Comparison of ENCODE assay signal across 21 mouse cellular contexts in genomic region chr15:96985618-96986017, GRCm38 (mm10).
A peak's percentile ranks its signal among the peaks of the same experiment; 100 is the strongest.
DNase-seq lines count a peak whose midpoint lies in the region; ATAC-seq and TF ChIP-seq lines count a peak whose summit lies in the region.
"Had no signal": no experiment of that assay in that cellular context is flagged by ENCODE, and none has a peak within 500 bp of the region (broad histone marks: within the 10 kb centered on the region; RNA-seq: fewer than 3 reads in every experiment).

No protein-coding gene starts in this region.

- H3K9ac ChIP-seq in midbrain, embryonic 14.5 days (replicated peaks; ENCODE audit: low read length) = no peak overlapping the region
- no peak overlapping the region for H3K9ac ChIP-seq in neural tube, embryonic 14.5 days (replicated peaks; ENCODE audit: low read depth, low read length)
- H3K9ac ChIP-seq: embryonic facial prominence, embryonic 13.5 days; forebrain, embryonic 13.5 days; heart, embryonic 15.5 days; intestine, embryonic 15.5 days had no signal

- peak; percentile 44 for DNase-seq in heart, adult 11 months
- no peak for DNase-seq in heart, postnatal 36 days
- peak; percentile 2 for DNase-seq in midbrain, embryonic 14.5 days
- no peak for DNase-seq in midbrain, embryonic 10.5 days (ENCODE audit: low spot score)
- peak; percentile 57 for DNase-seq in brain, embryonic 14.5 days (ENCODE audit: low read depth)
- DNase-seq in urinary bladder, postnatal 4 days (ENCODE audit: low spot score in 2 of 2) = no peak
- DNase-seq: adrenal gland, adult 2 months; adrenal gland, postnatal 25 days; cerebellum, adult 2 months; cerebellum, postnatal 36 days; gastrocnemius, postnatal 10 days; heart, adult 2 months; heart, postnatal 14 days; kidney, adult 18-20 months had no signal

- 73% methylated on average over 8 of the region's 8 CpGs for WGBS in midbrain, embryonic 14.5 days
- WGBS in midbrain, embryonic 10.5 days = 79% methylated on average over 8 of the region's 8 CpGs
- WGBS in neural tube, embryonic 14.5 days = 35% methylated on average over 8 of the region's 8 CpGs

- intact Hi-C loops in heart, postnatal 36 days (cut with DNase I) = no loop called here

- no peaks in the 10 kb centered on the region for H3K36me3 ChIP-seq in midbrain, embryonic 14.5 days (ENCODE audit: control insufficient read depth, insufficient read depth, low read length)
- no peaks in the 10 kb centered on the region for H3K36me3 ChIP-seq in midbrain, embryonic 10.5 days
- H3K36me3 ChIP-seq in neural tube, embryonic 14.5 days (ENCODE audit: control insufficient read depth, insufficient read depth, low read length) = no peaks in the 10 kb centered on the region
- H3K36me3 ChIP-seq: embryonic facial prominence, embryonic 13.5 days; heart, embryonic 15.5 days; intestine, embryonic 15.5 days had no signal

- H3K4me2 ChIP-seq in midbrain, embryonic 14.5 days (ENCODE audit: low read length) = no peak overlapping the region
- H3K4me2 ChIP-seq in neural tube, embryonic 14.5 days (ENCODE audit: low read depth, low read length) = no peak overlapping the region
- H3K4me2 ChIP-seq: embryonic facial prominence, embryonic 13.5 days; forebrain, embryonic 13.5 days; heart, embryonic 11.5 days; heart, embryonic 15.5 days; intestine, embryonic 15.5 days had no signal

- TF ChIP-seq POLR2A in brain, embryonic 14.5 days (IDR thresholded peaks at IDR 0.05; ENCODE audit: borderline replicate concordance, extremely low read depth, insufficient read depth, insufficient read length, poor library complexity, severe bottlenecking) = no peak

- no peak overlapping the region for H3K27ac ChIP-seq in midbrain, embryonic 14.5 days (replicated peaks; ENCODE audit: low read depth, low read length)
- H3K27ac ChIP-seq in midbrain, embryonic 10.5 days (replicated peaks) = no peak overlapping the region
- no peak overlapping the region for H3K27ac ChIP-seq in neural tube, embryonic 14.5 days (ENCODE audit: low read depth, low read length)
- H3K27ac ChIP-seq: forebrain, embryonic 13.5 days; heart, adult 2 months; heart, embryonic 15.5 days; intestine, embryonic 15.5 days had no signal

- no peak overlapping the region for H3K4me3 ChIP-seq in midbrain, embryonic 14.5 days (replicated peaks; ENCODE audit: low read depth, low read length)
- no peak overlapping the region for H3K4me3 ChIP-seq in midbrain, embryonic 10.5 days
- H3K4me3 ChIP-seq in neural tube, embryonic 14.5 days (ENCODE audit: low read depth, low read length) = no peak overlapping the region
- H3K4me3 ChIP-seq: embryonic facial prominence, embryonic 13.5 days; forebrain, embryonic 13.5 days; heart, adult 2 months; heart, embryonic 15.5 days; intestine, embryonic 15.5 days had no signal

- TF ChIP-seq CTCF in brain, embryonic 14.5 days (IDR thresholded peaks at IDR 0.05; ENCODE audit: borderline replicate concordance, extremely low read depth, insufficient read depth, insufficient read length) = no peak

- no peaks in the 10 kb centered on the region for H3K4me1 ChIP-seq in midbrain, embryonic 14.5 days (ENCODE audit: control insufficient read depth, insufficient read depth, low read length)
- no peaks in the 10 kb centered on the region for H3K4me1 ChIP-seq in midbrain, embryonic 10.5 days
- H3K4me1 ChIP-seq in neural tube, embryonic 14.5 days (ENCODE audit: control insufficient read depth, insufficient read depth, low read length) = no peaks in the 10 kb centered on the region
- H3K4me1 ChIP-seq: embryonic facial prominence, embryonic 13.5 days; forebrain, embryonic 13.5 days had no signal

- no peaks in the 10 kb centered on the region for H3K9me3 ChIP-seq in midbrain, embryonic 14.5 days (ENCODE audit: control insufficient read depth, low read length)
- H3K9me3 ChIP-seq in midbrain, embryonic 10.5 days (replicated peaks) = no peaks in the 10 kb centered on the region
- no peaks in the 10 kb centered on the region for H3K9me3 ChIP-seq in neural tube, embryonic 14.5 days (ENCODE audit: control insufficient read depth, low read length)
- H3K9me3 ChIP-seq: embryonic facial prominence, embryonic 13.5 days; heart, embryonic 15.5 days; intestine, embryonic 15.5 days had no signal

- no peaks in the 10 kb centered on the region for H3K27me3 ChIP-seq in midbrain, embryonic 14.5 days (ENCODE audit: control insufficient read depth, insufficient read depth, low read length)
- H3K27me3 ChIP-seq in midbrain, embryonic 10.5 days (ENCODE audit: low read depth, poor library complexity, severe bottlenecking) = no peaks in the 10 kb centered on the region
- H3K27me3 ChIP-seq in neural tube, embryonic 14.5 days (ENCODE audit: control insufficient read depth, insufficient read depth, low read length) = no peaks in the 10 kb centered on the region
- H3K27me3 ChIP-seq: CH12.LX; embryonic facial prominence, embryonic 13.5 days; forebrain, embryonic 13.5 days; heart, embryonic 15.5 days; intestine, embryonic 15.5 days had no signal

- ATAC-seq in midbrain, embryonic 14.5 days (ENCODE audit: low FRiP score, low TSS enrichment) = no peak
- ATAC-seq in neural tube, embryonic 14.5 days (ENCODE audit: low read depth) = peak; percentile 87
- ATAC-seq: forebrain, embryonic 13.5 days; intestine, embryonic 15.5 days had no signal

Comparison
In these comparisons a context has a peak if more than half of its experiments do, and no peak if none do; other contexts are left out.
1. DNase-seq: peak in heart, adult 11 months (single experiment), midbrain, embryonic 14.5 days (single experiment) and brain, embryonic 14.5 days (single experiment); none in heart, postnatal 36 days (0 of 2), midbrain, embryonic 10.5 days (single experiment) and urinary bladder, postnatal 4 days (0 of 2).